Mouse (Mus musculus) macrophage (primary cell): ENCODE results near the gene Ccnk. TPM values are rescaled to one million over a fixed set of nuclear protein-coding genes. Genes with fewer than 3 reads are reported as not detected.

Experiments used
- H3K27ac ChIP-seq: fragments of 350-480 bp; formaldehyde crosslinking; 2 replicates; pipeline ENCODE4 v1.9.0; 2021
- H3K36me3 ChIP-seq: fragments of 350-480 bp; formaldehyde crosslinking; 2 replicates; pipeline ENCODE4 v1.9.0; 2021; ENCODE audit errors: inconsistent target
- H3K4me3 ChIP-seq: fragments of 350-480 bp; formaldehyde crosslinking; 2 replicates; pipeline ENCODE4 v1.9.0; 2021; ENCODE audit errors: inconsistent target
- H3K79me2 ChIP-seq: fragments of 350-480 bp; formaldehyde crosslinking; 2 replicates; pipeline ENCODE4 v1.9.0; 2021; ENCODE audit errors: inconsistent target
- WGBS: methylation state at CpG from one replicate; pipeline ENCODE4 v1.1.7; 2026; ENCODE audit warnings: inconsistent platforms; ENCODE audit not compliant: missing documents; 5-methylcytosine and 5-hydroxymethylcytosine counted together
- polyA plus RNA-seq: library from polyadenylated mRNA; stranded (reverse); fragments of 250-400 nt; gene quantifications from 3 replicates; pipeline ENCODE4 v1.2.4, GENCODE M21; 2018; ENCODE audit warnings: inconsistent platforms

The Ccnk gene
- polyA plus RNA-seq, 1 experiment from 2014 or later: 59.6 TPM

DNA sequence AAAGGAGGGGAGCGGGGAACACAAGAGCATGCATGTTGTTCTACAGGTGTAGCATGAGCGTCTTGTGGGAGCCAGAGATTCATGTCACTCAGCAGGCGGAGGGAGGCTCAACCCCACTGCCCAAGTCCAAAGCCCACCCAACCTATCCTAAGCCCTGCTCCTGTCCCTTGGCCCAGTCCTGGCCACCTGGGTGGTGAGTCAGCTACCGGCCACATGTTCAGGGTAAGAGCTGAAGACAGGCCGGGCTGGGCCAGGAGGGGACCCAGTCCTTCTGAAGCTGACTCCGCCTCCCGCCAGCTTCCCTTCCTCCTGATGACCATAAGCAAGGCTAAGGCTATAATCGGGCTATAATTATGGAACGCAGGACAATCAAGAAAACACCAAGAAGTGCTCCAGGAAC is 28.8 kb downstream of the Ccnk start:
- Histone ChIP-seq H3K27ac (no peak overlapping the region), H3K4me3 (no peak overlapping the region), H3K36me3 (no peaks in the 10 kb centered on the region), H3K79me2 (no peaks in the 10 kb centered on the region)
- WGBS: 92% methylated on average over 9 of the region's 9 CpGs

GRCm38 (mm10) chr12:108208726-108209438 is 29.5 kb downstream of the Ccnk start:
- Histone ChIP-seq H3K4me3 (no peak overlapping the region), H3K79me2 (no peaks in the 10 kb centered on the region), H3K36me3 (no peaks in the 10 kb centered on the region), H3K27ac (no peak overlapping the region)
- WGBS: 36% methylated on average over 13 of the region's 13 CpGs

GRCm38 (mm10) chr12:108210623-108211022 is 31.2 kb downstream of the Ccnk start:
- Histone ChIP-seq H3K36me3 (no peaks in the 10 kb centered on the region), H3K27ac (no peak overlapping the region), H3K79me2 (no peaks in the 10 kb centered on the region), H3K4me3 (no peak overlapping the region)
- WGBS: 94% methylated on average over 14 of the region's 15 CpGs

DNA sequence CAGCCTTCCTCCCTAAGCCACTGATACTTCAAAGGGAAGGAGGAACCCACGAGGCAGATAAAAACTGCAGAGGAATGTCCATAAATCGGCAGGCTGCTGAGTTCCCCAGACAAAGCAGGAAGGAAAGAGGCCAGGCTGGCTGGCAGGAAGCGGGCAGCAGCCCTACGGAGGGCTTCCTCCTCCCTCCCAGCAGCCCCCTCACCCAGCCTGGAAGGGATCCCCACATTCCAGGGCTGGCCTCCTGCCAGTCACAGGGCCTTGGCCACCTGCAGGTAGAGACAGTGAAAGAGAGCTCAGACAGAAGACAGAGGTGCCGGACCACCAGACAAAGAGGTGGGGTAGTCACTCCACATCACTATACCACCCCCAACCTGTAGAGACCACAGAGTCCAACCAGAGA is 32.7 kb downstream of the Ccnk start:
- 23% methylated on average over 5 of the region's 5 CpGs for WGBS
- no peak overlapping the region for H3K4me3 ChIP-seq
- no peaks in the 10 kb centered on the region for H3K36me3 ChIP-seq
- no peak overlapping the region for H3K27ac ChIP-seq
- H3K79me2 ChIP-seq: no peaks in the 10 kb centered on the region

GRCm38 (mm10) chr12:108212476-108212875 is 33.1 kb downstream of the Ccnk start:
- 93% methylated on average over 6 of the region's 6 CpGs for WGBS
- no peaks in the 10 kb centered on the region for H3K36me3 ChIP-seq
- no peak overlapping the region for H3K27ac ChIP-seq
- H3K4me3 ChIP-seq: no peak overlapping the region
- no peaks in the 10 kb centered on the region for H3K79me2 ChIP-seq

DNA sequence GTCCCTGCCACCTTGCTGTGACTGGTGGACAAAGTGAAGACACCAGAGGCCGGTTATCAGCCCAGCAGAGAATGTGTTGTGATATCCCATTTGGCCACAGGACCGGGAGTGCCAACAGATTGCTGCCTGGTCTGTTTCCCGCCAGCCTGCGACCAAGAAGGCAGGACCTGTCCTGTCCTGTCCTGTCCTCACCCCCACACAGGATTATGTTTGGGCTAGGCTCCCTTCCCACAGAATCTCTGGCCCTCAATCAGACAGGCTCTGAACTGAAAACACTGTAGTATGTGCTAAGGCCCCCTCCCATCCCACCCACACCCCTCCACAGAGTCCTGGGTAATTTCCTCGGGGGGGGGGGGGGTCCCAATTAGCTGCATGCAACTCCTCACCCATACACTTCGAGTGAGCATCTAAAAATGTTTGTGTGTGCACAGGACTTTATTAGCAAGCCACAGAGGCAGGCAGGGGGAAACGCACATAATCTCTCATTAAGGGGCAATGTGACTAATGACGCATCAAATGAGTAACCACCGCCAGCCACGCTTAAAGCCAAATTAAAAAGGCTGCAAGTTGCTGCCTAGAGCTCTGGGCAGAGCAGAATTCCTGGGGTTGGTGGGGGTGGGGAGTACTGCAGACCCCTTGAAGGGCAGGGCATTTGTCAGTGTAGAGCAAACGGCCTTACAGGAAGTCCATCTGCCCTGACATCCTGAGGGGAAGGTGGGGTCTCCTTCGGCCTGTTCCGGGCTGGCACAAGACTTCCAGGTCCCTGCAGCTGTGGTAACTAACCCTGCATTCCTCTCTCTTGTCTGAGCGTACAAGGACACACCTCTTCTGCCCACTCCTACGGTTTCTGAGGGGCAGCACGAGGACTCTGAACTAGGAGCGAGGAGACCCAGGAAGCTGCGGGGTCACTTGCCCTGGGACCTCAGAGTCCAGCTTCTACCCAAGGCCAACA is 34.0 kb downstream of the Ccnk start:
- WGBS: 70% methylated on average over 18 of the region's 18 CpGs
- Histone ChIP-seq H3K79me2 (no peaks in the 10 kb centered on the region), H3K4me3 (no peak overlapping the region), H3K36me3 (no peaks in the 10 kb centered on the region), H3K27ac (no peak overlapping the region)

GRCm38 (mm10) chr12:108215090-108215489 is 35.7 kb downstream of the Ccnk start:
- Histone ChIP-seq H3K79me2 (no peaks in the 10 kb centered on the region), H3K27ac (no peak overlapping the region), H3K36me3 (no peaks in the 10 kb centered on the region), H3K4me3 (no peak overlapping the region)
- 93% methylated on average over 8 of the region's 8 CpGs for WGBS

DNA sequence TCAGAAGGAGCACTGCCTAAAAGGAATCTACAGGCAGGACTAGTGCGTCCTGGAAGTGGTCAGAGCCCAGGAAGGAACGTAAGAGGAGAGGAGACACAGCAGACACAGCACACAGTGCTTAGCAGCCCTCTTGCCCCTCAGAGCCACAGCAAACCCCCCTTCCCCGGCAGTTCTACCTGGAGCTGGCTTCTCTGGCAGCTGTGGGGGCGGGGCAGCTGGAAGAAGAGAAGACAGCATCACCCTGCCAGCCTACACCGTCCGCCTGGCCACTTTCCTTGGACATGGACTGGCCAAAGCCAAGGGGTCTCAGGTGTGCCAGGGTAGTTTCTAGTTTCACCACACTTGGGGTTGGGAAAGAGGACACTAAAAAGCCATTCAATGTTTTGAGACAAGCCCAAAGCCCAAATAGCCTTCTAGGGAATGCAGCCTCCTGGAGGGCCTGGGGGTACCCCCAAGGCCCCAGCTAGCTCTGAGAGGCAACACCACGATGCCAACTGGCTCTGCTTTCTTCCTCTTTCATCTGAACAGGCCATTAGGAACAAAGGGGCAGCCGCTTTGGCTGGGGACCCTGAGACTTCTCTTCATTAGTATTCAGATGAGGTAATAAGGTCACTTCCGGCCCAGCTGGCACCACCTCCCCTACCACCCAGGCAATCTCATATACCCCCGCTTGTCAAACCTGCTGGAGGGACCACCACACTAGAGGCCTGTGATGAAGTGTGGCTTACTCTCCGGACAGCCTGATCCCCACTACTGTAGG is 37.4 kb downstream of the Ccnk start:
- 84% methylated on average over 11 of the region's 11 CpGs for WGBS
- H3K36me3 ChIP-seq: no peaks in the 10 kb centered on the region
- no peaks in the 10 kb centered on the region for H3K79me2 ChIP-seq
- no peak overlapping the region for H3K4me3 ChIP-seq
- H3K27ac ChIP-seq: no peak overlapping the region

GRCm38 (mm10) chr12:108217572-108217971 is 38.2 kb downstream of the Ccnk start:
- Histone ChIP-seq H3K79me2 (no peaks in the 10 kb centered on the region), H3K4me3 (no peak overlapping the region), H3K36me3 (no peaks in the 10 kb centered on the region), H3K27ac (no peak overlapping the region)
- WGBS: 65% methylated on average over 5 of the region's 5 CpGs

GRCm38 (mm10) chr12:108219163-108219562 is 39.8 kb downstream of the Ccnk start:
- Histone ChIP-seq H3K4me3 (no peak overlapping the region), H3K79me2 (no peaks in the 10 kb centered on the region), H3K36me3 (no peaks in the 10 kb centered on the region), H3K27ac (no peak overlapping the region)
- WGBS: 57% methylated on average over 11 of the region's 15 CpGs

GRCm38 (mm10) chr12:108219825-108220616 is 40.6 kb downstream of the Ccnk start:
- Histone ChIP-seq H3K27ac (no peak overlapping the region), H3K4me3 (no peak overlapping the region), H3K79me2 (no peaks in the 10 kb centered on the region), H3K36me3 (no peaks in the 10 kb centered on the region)
- 93% methylated on average over 19 of the region's 21 CpGs for WGBS

DNA sequence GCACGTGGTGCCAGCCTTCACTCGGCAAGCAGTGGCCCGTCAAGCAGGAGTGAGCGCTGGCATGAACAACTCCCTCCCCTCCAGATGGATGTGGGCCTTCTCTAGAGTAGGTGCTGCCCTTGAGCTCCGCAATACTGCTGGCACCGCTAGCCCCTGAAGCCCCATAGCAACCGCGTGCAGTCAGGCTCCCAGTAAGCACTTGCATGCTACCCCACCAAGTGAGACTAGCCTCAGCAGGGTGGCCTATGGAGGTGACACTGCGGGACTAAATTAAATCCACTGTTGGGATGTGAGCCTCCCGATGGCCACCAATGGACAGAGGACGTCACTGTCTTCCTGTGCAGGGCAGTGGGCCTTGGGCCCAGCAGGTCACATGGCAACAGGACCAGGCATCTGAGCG is 41.2 kb downstream of the Ccnk start:
- H3K4me3 ChIP-seq: no peak overlapping the region
- H3K27ac ChIP-seq: no peak overlapping the region
- whole genome bisulfite sequencing: 91% methylated on average over 12 of the region's 12 CpGs
- H3K36me3 ChIP-seq: no peaks in the 10 kb centered on the region
- H3K79me2 ChIP-seq: no peaks in the 10 kb centered on the region

- Histone ChIP-seq H3K27ac (no peak overlapping the region), H3K4me3 (no peak overlapping the region), H3K79me2 (no peaks in the 10 kb centered on the region), H3K36me3 (no peaks in the 10 kb centered on the region)
- WGBS: 68% methylated on average over 10 of the region's 10 CpGs
Observed at GRCm38 (mm10) chr12:108221206-108221605, 41.8 kb downstream of the Ccnk start.

GRCm38 (mm10) chr12:108221712-108222111 is 42.3 kb downstream of the Ccnk start:
- 94% methylated on average over 7 of the region's 7 CpGs for WGBS
- Histone ChIP-seq H3K36me3 (no peaks in the 10 kb centered on the region), H3K79me2 (no peaks in the 10 kb centered on the region), H3K27ac (no peak overlapping the region), H3K4me3 (no peak overlapping the region)
